Mouse (Mus musculus) granulocyte monocyte progenitor cell, adult 5-6 weeks (primary cell): ENCODE measurements around the gene Arl6. TPM values are rescaled to one million over a fixed set of nuclear protein-coding genes. Genes with fewer than 3 reads are reported as not detected.

Source experiments
- ATAC-seq: replicated peaks from 2 replicates; pipeline ENCODE4 v1.8.0; 2016; ENCODE audit warnings: mild to moderate bottlenecking, moderate TSS enrichment, inconsistent platforms; ENCODE audit not compliant: poor library complexity, severe bottlenecking
- total RNA-seq, 2 experiments: library from RNA; stranded (forward) in 1 of 2; stranded (reverse) in 1 of 2; fragments of 200-712, 200-1000 nt in 1 of 2; fragments of >200 nt in 1 of 2; fragmentation: Nextera tagmentation in 1 of 2; gene quantifications; 2 replicates each; pipeline ENCODE4 v1.2.3; 2014 to 2017

Gene Arl6
- total RNA-seq, 2 experiments from 2014 or later: 3.4 to 3.7 TPM

- ATAC-seq: no peak
Observed at GRCm38 (mm10) chr16:59588351-59589025, 50.7 kb downstream of the Arl6 start.

- ATAC-seq: no peak
Observed at GRCm38 (mm10) chr16:59587816-59588215, 51.4 kb downstream of the Arl6 start.

DNA sequence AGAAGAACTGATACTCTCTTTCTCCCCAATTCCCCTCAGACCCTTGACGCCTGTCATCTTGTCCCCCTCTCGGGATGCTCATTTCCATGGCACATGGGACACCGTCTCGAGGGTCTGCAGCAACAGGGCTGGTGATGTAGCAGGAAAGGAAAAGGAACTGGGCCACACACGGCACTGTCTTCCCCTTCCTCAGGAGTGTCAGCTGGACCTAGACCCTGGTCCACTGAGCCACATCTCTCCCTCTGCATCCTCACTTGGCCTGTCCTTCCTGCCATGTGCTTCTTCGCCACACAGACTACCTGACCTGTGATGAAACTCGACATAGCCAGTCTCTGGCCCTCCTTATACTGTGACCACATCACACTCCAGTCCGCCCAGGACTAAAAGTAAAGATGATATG is 52.3 kb downstream of the Arl6 start:
- ATAC-seq: no peak

GRCm38 (mm10) chr16:59586276-59586675 is 52.9 kb downstream of the Arl6 start:
- no peak for ATAC-seq

DNA sequence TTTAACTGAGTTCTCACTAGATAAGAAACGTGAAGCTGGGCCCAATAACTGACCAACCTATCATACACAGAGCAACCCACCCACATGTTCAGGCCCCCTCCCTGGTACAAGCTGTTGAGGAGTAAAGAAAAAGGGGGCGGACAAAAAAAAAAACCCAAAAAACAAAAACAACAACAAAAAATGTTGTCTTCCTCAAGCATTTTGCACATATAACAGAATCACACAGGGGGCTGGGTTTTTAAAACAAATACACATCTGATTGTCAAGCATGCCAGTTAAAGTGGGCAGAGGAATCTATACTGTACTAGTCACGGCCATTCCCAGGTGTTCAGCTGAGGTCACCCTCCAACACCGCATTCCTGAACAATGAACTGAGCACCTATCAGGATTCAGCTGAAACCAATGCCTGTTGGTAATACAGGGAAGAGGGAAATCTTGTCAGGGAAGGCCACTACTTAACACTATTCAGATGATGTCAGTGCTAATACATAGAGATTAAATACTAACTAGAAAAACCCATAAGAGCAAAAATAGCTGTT is 53.4 kb downstream of the Arl6 start:
- ATAC-seq: no peak

GRCm38 (mm10) chr16:59583515-59583914 is 55.7 kb downstream of the Arl6 start:
- peak; percentile 85 for ATAC-seq

DNA sequence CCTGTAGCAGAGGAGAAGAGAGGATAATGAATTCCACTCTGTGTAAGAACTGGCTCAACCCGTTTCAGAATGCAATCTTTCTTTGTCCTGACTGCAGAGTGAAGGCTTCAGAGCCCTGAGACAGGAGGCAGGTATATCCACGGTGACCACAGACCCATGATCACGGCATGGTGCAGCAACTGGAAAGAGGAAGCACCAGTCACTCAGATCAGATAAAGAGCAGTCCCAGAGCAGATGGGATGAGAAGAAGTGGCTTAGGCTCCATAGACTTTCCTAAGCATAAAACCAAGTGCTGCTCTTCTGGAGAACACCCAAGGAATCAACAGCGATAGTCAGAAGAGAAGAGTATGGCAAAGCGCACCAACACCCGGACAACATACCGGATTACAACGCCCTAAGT is 60.0 kb downstream of the Arl6 start:
- ATAC-seq: peak; percentile 76

DNA sequence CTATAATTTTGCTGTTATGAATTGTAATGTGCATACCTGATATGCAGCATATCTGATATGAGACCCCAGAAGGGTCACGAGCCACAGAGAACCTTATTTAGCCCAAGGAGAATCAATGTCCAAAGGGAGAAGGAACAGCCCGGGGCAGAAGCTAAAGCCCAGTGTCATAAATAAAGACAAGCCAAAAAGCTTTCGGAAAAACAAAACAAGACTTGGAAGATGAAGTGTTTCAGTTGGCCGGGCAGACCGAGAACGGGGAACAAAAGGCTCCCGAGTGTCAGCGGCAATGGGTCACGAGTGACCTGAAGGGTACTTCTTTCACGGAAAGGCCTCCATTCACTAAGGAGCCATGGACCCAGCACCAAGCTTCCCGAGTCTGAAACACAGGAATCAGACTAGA is 65.2 kb downstream of the Arl6 start:
- ATAC-seq: no peak

DNA sequence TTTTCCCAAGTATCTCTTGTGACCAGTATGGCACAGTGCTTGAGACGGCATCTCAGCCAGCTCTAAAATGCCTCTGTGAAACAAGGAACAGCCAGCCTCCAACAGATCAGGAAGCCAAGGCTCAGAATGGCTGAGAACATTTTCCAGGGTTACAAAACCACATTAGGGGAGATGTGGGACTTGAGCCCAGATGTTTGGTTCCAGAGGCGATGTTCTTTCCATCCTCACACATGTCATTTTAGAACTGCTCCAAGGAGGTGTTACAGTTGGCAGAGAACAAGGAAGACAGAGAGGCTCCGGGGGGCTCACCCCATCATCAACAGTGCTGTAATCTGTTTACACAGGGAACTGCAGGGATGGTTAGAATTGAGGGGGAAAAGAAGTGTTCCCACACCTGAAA is 66.5 kb downstream of the Arl6 start:
- no peak for ATAC-seq

- ATAC-seq: no peak
Observed at GRCm38 (mm10) chr16:59570807-59571206, 68.4 kb downstream of the Arl6 start.

- no peak for ATAC-seq
Observed at GRCm38 (mm10) chr16:59569837-59570236, 69.4 kb downstream of the Arl6 start.

GRCm38 (mm10) chr16:59567721-59568381 is 71.3 kb downstream of the Arl6 start:
- ATAC-seq: peak; percentile 58

DNA sequence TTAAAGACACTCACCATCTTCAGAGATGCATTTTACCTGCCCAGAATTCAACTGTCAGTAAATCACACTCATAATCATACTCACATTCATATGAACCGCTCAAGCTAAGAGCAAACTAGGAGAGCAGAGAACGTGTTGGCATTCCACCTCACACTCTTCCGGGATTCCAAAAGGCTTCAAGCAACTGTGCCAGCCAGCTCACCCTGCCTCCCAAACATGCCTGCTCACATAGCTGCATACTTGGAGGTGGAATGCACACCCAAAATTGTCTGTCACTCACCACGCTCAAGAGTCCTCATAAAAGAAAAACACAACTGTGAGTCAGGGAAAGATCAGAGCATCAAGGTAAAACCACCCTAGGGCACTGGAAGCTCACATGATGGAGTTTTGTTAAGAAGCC is 72.8 kb downstream of the Arl6 start:
- ATAC-seq: no peak

DNA sequence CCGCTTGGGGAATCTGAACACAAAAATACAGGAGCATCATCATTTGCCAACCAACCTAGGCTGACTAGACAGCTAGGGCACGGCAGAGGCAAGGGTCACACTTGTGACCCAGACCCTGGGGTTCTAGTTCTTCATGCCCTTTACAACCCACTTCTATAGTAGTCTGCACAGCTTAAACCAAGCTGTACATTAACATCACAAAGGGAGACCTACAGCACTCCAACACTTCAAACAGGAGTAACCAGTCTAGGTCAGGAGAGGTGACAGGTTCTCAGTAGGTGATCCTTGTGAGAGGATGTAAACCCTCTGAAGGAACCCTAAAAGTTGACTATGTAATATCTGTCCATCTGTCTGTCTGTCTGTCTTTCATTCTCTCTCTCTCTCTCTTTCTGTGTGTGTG is 73.6 kb downstream of the Arl6 start:
- no peak for ATAC-seq

DNA sequence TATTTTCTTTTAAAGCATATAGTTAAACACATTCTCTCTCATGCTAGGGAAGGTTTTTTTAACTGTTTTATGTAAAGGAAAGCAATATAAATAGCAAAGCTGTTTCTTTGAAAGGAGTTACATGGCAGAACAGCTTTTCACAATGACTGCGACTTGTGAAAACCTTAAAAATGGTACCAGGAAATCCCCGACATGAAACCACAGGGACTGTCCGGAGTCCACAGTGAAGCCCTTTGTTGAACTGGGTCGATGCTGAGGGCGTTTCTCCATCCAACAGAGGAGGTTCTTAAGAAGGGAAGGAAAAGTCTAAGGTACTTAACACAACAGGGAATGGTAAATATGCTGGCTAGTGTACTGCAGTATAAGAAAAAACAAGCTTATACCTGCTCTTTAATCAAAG is 75.2 kb downstream of the Arl6 start:
- no peak for ATAC-seq

Other genes starting within 250 kb of the Arl6 start
- not detected in 2 replicates for gene Gabrr3, start 232.1 kb downstream of the Arl6 start, total RNA-seq (2014; fragmentation: Nextera tagmentation)
- gene Gabrr3, start 232.1 kb downstream of the Arl6 start, total RNA-seq (2017): not detected in 2 replicates
- 48.5 and 60.6 TPM in 2 replicates for gene Riox2, start 167.6 kb downstream of the Arl6 start, total RNA-seq (2014; fragmentation: Nextera tagmentation)
- gene Riox2, start 167.6 kb downstream of the Arl6 start, total RNA-seq (2017): 51.6 and 59.5 TPM in 2 replicates
- 13.9 and 23.3 TPM in 2 replicates for gene Crybg3, start 38.4 kb downstream of the Arl6 start, total RNA-seq (2014; fragmentation: Nextera tagmentation)
- gene Crybg3, start 38.4 kb downstream of the Arl6 start, total RNA-seq (2017): 17.3 and 27.0 TPM in 2 replicates